Mouse (Mus musculus): Measurements from ENCODE around the gene Maml3. TPM values are rescaled to one million over a fixed set of nuclear protein-coding genes. Genes with fewer than 3 reads are reported as not detected.

The Maml3 gene
- polyA plus RNA-seq, 1 experiment from 2014 or later, result 2.6 TPM

GRCm38 (mm10) chr3:51953927-51954326 lies 150.9 kb downstream of the Maml3 start:
- 81% methylated on average over 11 of the region's 11 CpGs for WGBS (ENCODE audit: insufficient replicate concordance)
- Histone ChIP-seq H3K9me3 (replicated peaks; ENCODE audit: control insufficient read depth, low read length) (no peaks in the 10 kb centered on the region), H3K36me3 (ENCODE audit: control insufficient read depth, insufficient read depth, low read length) (no peaks in the 10 kb centered on the region), H3K4me3 (ENCODE audit: low read depth, low read length) (no peak overlapping the region), H3K9ac (ENCODE audit: low read depth, low read length) (no peak overlapping the region), H3K27me3 (ENCODE audit: control insufficient read depth, insufficient read depth, low read length) (no peaks in the 10 kb centered on the region), H3K27ac (ENCODE audit: low read depth, low read length) (no peak overlapping the region), H3K4me2 (no peak overlapping the region), H3K4me1 (ENCODE audit: control insufficient read depth, insufficient read depth, low read length) (no peaks in the 10 kb centered on the region)
- ATAC-seq (replicated peaks; ENCODE audit: insufficient number of reproducible peaks, low FRiP score, low TSS enrichment), result no peak

- no peak for ATAC-seq (replicated peaks; ENCODE audit: insufficient number of reproducible peaks, low FRiP score, low TSS enrichment)
- H3K4me3 ChIP-seq (ENCODE audit: low read depth, low read length), result no peak overlapping the region
- WGBS (ENCODE audit: insufficient replicate concordance), result 63% methylated on average over 33 of the region's 33 CpGs
These were observed 151.9 kb downstream of the Maml3 start for GRCm38 (mm10) chr3:51952728-51953623.

GRCm38 (mm10) chr3:51952267-51952666 lies 152.6 kb downstream of the Maml3 start:
- no peak overlapping the region for H3K4me3 ChIP-seq (ENCODE audit: low read depth, low read length)
- 72% methylated on average over 9 of the region's 9 CpGs for WGBS (ENCODE audit: insufficient replicate concordance)
- no peaks in the 10 kb centered on the region for H3K36me3 ChIP-seq (ENCODE audit: control insufficient read depth, insufficient read depth, low read length)
- no peak for ATAC-seq (replicated peaks; ENCODE audit: insufficient number of reproducible peaks, low FRiP score, low TSS enrichment)
- no peaks in the 10 kb centered on the region for H3K4me1 ChIP-seq (ENCODE audit: control insufficient read depth, insufficient read depth, low read length)
- no peak overlapping the region for H3K9ac ChIP-seq (ENCODE audit: low read depth, low read length)
- H3K9me3 ChIP-seq (replicated peaks; ENCODE audit: control insufficient read depth, low read length), result no peaks in the 10 kb centered on the region
- H3K4me2 ChIP-seq, result no peak overlapping the region
- no peak overlapping the region for H3K27ac ChIP-seq (ENCODE audit: low read depth, low read length)
- H3K27me3 ChIP-seq (ENCODE audit: control insufficient read depth, insufficient read depth, low read length), result no peaks in the 10 kb centered on the region

More at GRCm38 (mm10) chr3:51952728-51953623, 151.9 kb downstream of the Maml3 start:
- no peak overlapping the region for H3K9ac ChIP-seq (ENCODE audit: low read depth, low read length)
- H3K4me1 ChIP-seq (ENCODE audit: control insufficient read depth, insufficient read depth, low read length), result no peaks in the 10 kb centered on the region
- H3K36me3 ChIP-seq (ENCODE audit: control insufficient read depth, insufficient read depth, low read length), result no peaks in the 10 kb centered on the region
- no peak overlapping the region for H3K27ac ChIP-seq (ENCODE audit: low read depth, low read length)
- H3K4me2 ChIP-seq, result peak overlapping the region; percentile 34
- no peaks in the 10 kb centered on the region for H3K27me3 ChIP-seq (ENCODE audit: control insufficient read depth, insufficient read depth, low read length)
- no peaks in the 10 kb centered on the region for H3K9me3 ChIP-seq (replicated peaks; ENCODE audit: control insufficient read depth, low read length)

GRCm38 (mm10) chr3:51949651-51950050 lies 155.2 kb downstream of the Maml3 start:
- ATAC-seq (replicated peaks; ENCODE audit: insufficient number of reproducible peaks, low FRiP score, low TSS enrichment), result no peak
- WGBS (ENCODE audit: insufficient replicate concordance), result 79% methylated on average over 8 of the region's 8 CpGs
- Histone ChIP-seq H3K4me2 (no peak overlapping the region), H3K4me3 (ENCODE audit: low read depth, low read length) (no peak overlapping the region), H3K4me1 (ENCODE audit: control insufficient read depth, insufficient read depth, low read length) (peaks cover 3% of the 10 kb centered on the region; the same call in 1 of the 2 replicates), H3K27ac (ENCODE audit: low read depth, low read length) (no peak overlapping the region), H3K9ac (ENCODE audit: low read depth, low read length) (no peak overlapping the region), H3K27me3 (ENCODE audit: control insufficient read depth, insufficient read depth, low read length) (no peaks in the 10 kb centered on the region), H3K9me3 (replicated peaks; ENCODE audit: control insufficient read depth, low read length) (no peaks in the 10 kb centered on the region), H3K36me3 (ENCODE audit: control insufficient read depth, insufficient read depth, low read length) (no peaks in the 10 kb centered on the region)

GRCm38 (mm10) chr3:51947168-51947567 lies 157.7 kb downstream of the Maml3 start:
- Histone ChIP-seq H3K36me3 (ENCODE audit: control insufficient read depth, insufficient read depth, low read length) (no peaks in the 10 kb centered on the region), H3K27me3 (ENCODE audit: control insufficient read depth, insufficient read depth, low read length) (no peaks in the 10 kb centered on the region), H3K9me3 (replicated peaks; ENCODE audit: control insufficient read depth, low read length) (no peaks in the 10 kb centered on the region), H3K4me3 (ENCODE audit: low read depth, low read length) (no peak overlapping the region), H3K9ac (ENCODE audit: low read depth, low read length) (no peak overlapping the region), H3K4me1 (ENCODE audit: control insufficient read depth, insufficient read depth, low read length) (peaks cover 3% of the 10 kb centered on the region; the same call in 1 of the 2 replicates), H3K27ac (ENCODE audit: low read depth, low read length) (no peak overlapping the region), H3K4me2 (no peak overlapping the region)
- WGBS (ENCODE audit: insufficient replicate concordance), result 69% methylated on average over 3 of the region's 3 CpGs
- ATAC-seq (replicated peaks; ENCODE audit: insufficient number of reproducible peaks, low FRiP score, low TSS enrichment), result no peak

- Histone ChIP-seq H3K9ac (ENCODE audit: low read depth, low read length) (no peak overlapping the region), H3K36me3 (ENCODE audit: control insufficient read depth, insufficient read depth, low read length) (no peaks in the 10 kb centered on the region), H3K4me3 (ENCODE audit: low read depth, low read length) (no peak overlapping the region), H3K27me3 (ENCODE audit: control insufficient read depth, insufficient read depth, low read length) (no peaks in the 10 kb centered on the region), H3K4me2 (no peak overlapping the region), H3K4me1 (ENCODE audit: control insufficient read depth, insufficient read depth, low read length) (peaks cover 3% of the 10 kb centered on the region; the same call in 1 of the 2 replicates), H3K27ac (ENCODE audit: low read depth, low read length) (no peak overlapping the region), H3K9me3 (replicated peaks; ENCODE audit: control insufficient read depth, low read length) (no peaks in the 10 kb centered on the region)
- 60% methylated on average over 8 of the region's 8 CpGs for WGBS (ENCODE audit: insufficient replicate concordance)
- no peak for ATAC-seq (replicated peaks; ENCODE audit: insufficient number of reproducible peaks, low FRiP score, low TSS enrichment)
These were observed 161.2 kb downstream of the Maml3 start for GRCm38 (mm10) chr3:51943642-51944041.

- 85% methylated on average over 8 of the region's 8 CpGs for WGBS (ENCODE audit: insufficient replicate concordance)
- H3K27ac ChIP-seq (ENCODE audit: low read depth, low read length), result no peak overlapping the region
- no peaks in the 10 kb centered on the region for H3K27me3 ChIP-seq (ENCODE audit: control insufficient read depth, insufficient read depth, low read length)
- peaks cover 3% of the 10 kb centered on the region; the same call in 1 of the 2 replicates for H3K4me1 ChIP-seq (ENCODE audit: control insufficient read depth, insufficient read depth, low read length)
- no peak overlapping the region for H3K9ac ChIP-seq (ENCODE audit: low read depth, low read length)
- H3K9me3 ChIP-seq (replicated peaks; ENCODE audit: control insufficient read depth, low read length), result no peaks in the 10 kb centered on the region
- H3K4me2 ChIP-seq, result no peak overlapping the region
- H3K4me3 ChIP-seq (ENCODE audit: low read depth, low read length), result no peak overlapping the region
- ATAC-seq (replicated peaks; ENCODE audit: insufficient number of reproducible peaks, low FRiP score, low TSS enrichment), result no peak
- H3K36me3 ChIP-seq (ENCODE audit: control insufficient read depth, insufficient read depth, low read length), result no peaks in the 10 kb centered on the region
These were observed 163.1 kb downstream of the Maml3 start for GRCm38 (mm10) chr3:51941781-51942180.

- ATAC-seq (replicated peaks; ENCODE audit: insufficient number of reproducible peaks, low FRiP score, low TSS enrichment), result no peak
- no peaks in the 10 kb centered on the region for H3K9me3 ChIP-seq (replicated peaks; ENCODE audit: control insufficient read depth, low read length)
- no peak overlapping the region for H3K27ac ChIP-seq (ENCODE audit: low read depth, low read length)
- 85% methylated on average over 7 of the region's 7 CpGs for WGBS (ENCODE audit: insufficient replicate concordance)
- H3K36me3 ChIP-seq (ENCODE audit: control insufficient read depth, insufficient read depth, low read length), result no peaks in the 10 kb centered on the region
- no peak overlapping the region for H3K4me2 ChIP-seq
- no peaks in the 10 kb centered on the region for H3K27me3 ChIP-seq (ENCODE audit: control insufficient read depth, insufficient read depth, low read length)
- no peak overlapping the region for H3K4me3 ChIP-seq (ENCODE audit: low read depth, low read length)
- H3K4me1 ChIP-seq (ENCODE audit: control insufficient read depth, insufficient read depth, low read length), result no peaks in the 10 kb centered on the region
- no peak overlapping the region for H3K9ac ChIP-seq (ENCODE audit: low read depth, low read length)
These were observed 165.0 kb downstream of the Maml3 start for GRCm38 (mm10) chr3:51939864-51940263.

GRCm38 (mm10) chr3:51939054-51939453 lies 165.8 kb downstream of the Maml3 start:
- H3K36me3 ChIP-seq (ENCODE audit: control insufficient read depth, insufficient read depth, low read length), result no peaks in the 10 kb centered on the region
- WGBS (ENCODE audit: insufficient replicate concordance), result 56% methylated on average over 5 of the region's 5 CpGs

More at GRCm38 (mm10) chr3:51939054-51939453, 165.8 kb downstream of the Maml3 start:
- no peaks in the 10 kb centered on the region for H3K9me3 ChIP-seq (replicated peaks; ENCODE audit: control insufficient read depth, low read length)
- H3K4me2 ChIP-seq, result no peak overlapping the region
- H3K27me3 ChIP-seq (ENCODE audit: control insufficient read depth, insufficient read depth, low read length), result no peaks in the 10 kb centered on the region
- ATAC-seq (replicated peaks; ENCODE audit: insufficient number of reproducible peaks, low FRiP score, low TSS enrichment), result no peak
- no peak overlapping the region for H3K4me3 ChIP-seq (ENCODE audit: low read depth, low read length)
- no peak overlapping the region for H3K9ac ChIP-seq (ENCODE audit: low read depth, low read length)
- no peak overlapping the region for H3K27ac ChIP-seq (ENCODE audit: low read depth, low read length)
- H3K4me1 ChIP-seq (ENCODE audit: control insufficient read depth, insufficient read depth, low read length), result no peaks in the 10 kb centered on the region
